Mouse (Mus musculus) effector memory CD4-positive, alpha-beta T cell, adult 5 months (primary cell): ENCODE results near the gene Fgf7. TPM values are rescaled to one million over a fixed set of nuclear protein-coding genes. Genes with fewer than 3 reads are reported as not detected.

Experiments
- polyA plus RNA-seq: library from polyadenylated mRNA; unstranded; fragments of 100-300 nt; shearing (Covaris generic); gene quantifications from one replicate; pipeline ENCODE4 v1.2.1, GENCODE M21; 2017

The Fgf7 gene
- not detected for polyA plus RNA-seq

GRCm38 (mm10) chr2:126034379-126035005 lies at the start of gene Fgf7:
Gene Fgf7, plus strand, starts transcription at chr2:126034658.

Other genes with a start within 250 kb of the Fgf7 start
- gene Galk2, start 175.5 kb upstream of the Fgf7 start, polyA plus RNA-seq = 21.2 TPM
- gene Cops2, start 175.5 kb upstream of the Fgf7 start, polyA plus RNA-seq = 49.4 TPM
- not detected for gene Fam227b, start 117.3 kb downstream of the Fgf7 start, polyA plus RNA-seq
- gene Dtwd1, start 117.5 kb downstream of the Fgf7 start, polyA plus RNA-seq = 7.4 TPM
- gene Gm17555, start 180.4 kb downstream of the Fgf7 start, polyA plus RNA-seq = not detected